Mouse (Mus musculus) cerebellum, postnatal 25 days (tissue): Measurements from ENCODE around the gene Tas2r115.
"Not testable (repeated sequence)": the region's sequence is repeated elsewhere in the genome, so short reads cannot be mapped to it uniquely, and the experiment has no call there.

Experiments used
- DNase-seq, 2 experiments: peaks; one replicate each; pipeline ENCODE4 v3.0.0; 2021; ENCODE audit warnings: mixed read lengths in 2 of 2

Tas2r115 gene

DNA sequence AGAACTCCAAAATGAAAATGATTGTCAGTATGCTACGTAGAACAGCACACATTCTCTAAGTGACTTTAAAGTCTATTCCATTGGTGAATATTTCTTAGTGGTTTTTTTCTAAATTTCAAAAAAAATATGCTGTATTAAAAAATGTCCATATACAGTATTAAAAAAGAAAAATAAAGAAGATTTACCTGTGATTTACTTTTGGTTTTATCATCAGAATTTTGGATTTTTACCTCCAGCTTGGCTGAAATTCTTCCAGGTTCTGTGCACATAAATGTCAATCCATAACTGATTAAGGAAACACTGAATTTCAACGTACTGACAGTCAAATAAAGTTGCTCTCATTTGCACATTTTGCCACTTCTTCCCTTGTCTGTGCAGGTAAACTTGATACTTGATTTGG, at the start of gene Tas2r115:
TSS of gene Tas2r115 (minus strand) at position 101 of the 400 bp plus-strand sequence.
- no peak for DNase-seq

GRCm38 (mm10) chr6:132778062-132778461, 40.2 kb upstream of the Tas2r115 start, which contains the start of gene Tas2r136:
Gene Tas2r136 (minus strand): TSS chr6:132778162.
- no peak for DNase-seq

GRCm38 (mm10) chr6:132761831-132762230, 24.0 kb upstream of the Tas2r115 start, which contains the start of gene Tas2r102:
Gene Tas2r102 (plus strand): TSS chr6:132762131.
- no peak for DNase-seq

DNA sequence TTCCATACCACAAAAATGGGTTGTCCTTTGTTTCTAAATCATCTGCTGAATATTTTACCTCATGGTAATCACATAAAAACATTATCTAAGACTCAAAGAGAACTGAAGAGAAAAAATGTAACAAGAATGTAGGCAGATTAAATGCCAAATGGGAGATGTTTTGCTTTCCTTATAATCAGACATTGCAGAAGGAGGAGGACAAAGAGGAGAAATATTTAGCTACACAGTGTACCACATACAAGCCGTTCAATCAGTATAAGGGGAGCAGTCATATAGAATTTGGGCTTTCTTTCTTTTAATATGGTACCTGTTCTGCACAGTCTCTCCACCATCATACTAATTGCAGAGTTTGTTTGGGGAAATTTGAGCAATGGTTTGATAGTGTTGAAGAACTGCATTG, 16.6 kb upstream of the Tas2r115 start, which contains the start of gene Tas2r124:
TSS of gene Tas2r124 (plus strand) at position 301 of the 400 bp plus-strand sequence.
- no peak for DNase-seq

GRCm38 (mm10) chr6:132750206-132750605, 12.4 kb upstream of the Tas2r115 start:
- no peak for DNase-seq

DNA sequence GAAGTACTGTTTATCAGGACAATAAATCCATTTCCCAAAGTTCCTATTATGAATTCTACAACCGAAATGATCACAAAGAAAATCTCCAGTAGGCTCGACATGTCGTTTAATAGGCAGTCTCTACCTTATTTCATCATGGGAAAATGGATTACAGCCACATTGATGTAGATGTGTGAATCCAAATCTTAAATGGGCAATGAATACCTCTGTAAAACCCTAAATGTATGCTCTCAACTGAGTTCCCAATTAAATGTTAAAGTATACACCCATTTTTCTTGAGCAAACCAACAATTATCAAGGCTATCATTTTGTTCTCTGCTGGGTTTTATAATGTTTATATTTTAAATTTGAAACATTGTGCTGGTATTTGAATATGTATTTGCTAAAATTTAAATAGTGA, 26.0 kb downstream of the Tas2r115 start, which contains the start of gene Tas2r122:
TSS of gene Tas2r122 (minus strand) at position 101 of the 400 bp plus-strand sequence.
- DNase-seq: no peak

DNA sequence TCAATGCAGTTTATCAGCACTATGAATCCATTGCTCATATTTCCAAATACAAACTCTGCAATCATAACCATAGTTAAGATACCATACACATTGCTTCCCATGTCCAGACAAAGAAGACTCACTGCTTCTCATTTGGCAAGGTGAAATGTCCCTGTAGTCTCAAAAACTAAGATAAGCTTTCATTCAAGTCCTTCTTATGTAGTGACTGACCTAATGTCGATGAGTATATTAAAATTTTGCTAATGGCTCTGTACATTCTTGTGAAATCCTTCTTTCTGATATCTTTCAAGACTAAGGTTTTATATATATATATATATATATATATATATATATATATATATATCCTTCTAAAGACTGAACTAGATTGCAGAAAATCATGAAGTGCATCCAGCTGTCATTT, 36.9 kb downstream of the Tas2r115 start, which contains the start of gene Tas2r121:
TSS of gene Tas2r121 (minus strand) at position 101 of the 400 bp plus-strand sequence.
- DNase-seq: no peak

DNA sequence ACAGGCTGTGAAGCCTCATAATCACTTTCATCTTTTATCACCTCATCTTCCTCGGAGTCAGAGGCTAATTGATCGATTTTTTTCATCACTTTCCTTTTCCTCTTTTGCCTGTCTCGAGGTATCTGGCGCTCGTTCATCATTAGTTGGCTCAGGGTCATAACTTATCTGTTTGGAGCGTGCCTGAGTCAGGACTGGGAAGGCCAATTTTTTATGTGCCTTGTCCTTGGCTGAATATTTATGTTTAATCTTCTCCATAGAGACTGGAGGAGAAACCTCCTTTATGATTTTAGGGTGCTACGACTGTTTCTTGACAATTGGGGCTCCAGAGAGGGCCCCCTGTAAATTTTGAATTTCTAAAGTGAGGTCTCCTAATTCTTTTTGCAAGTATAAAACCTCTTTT, 46.2 kb downstream of the Tas2r115 start:
- not testable (repeated sequence) for DNase-seq
